Mouse (Mus musculus) heart, adult 8-10 months (tissue): ENCODE measurements around the gene Gm26920. TPM values are rescaled to one million over a fixed set of nuclear protein-coding genes. Genes with fewer than 3 reads are reported as not detected.
"Not testable (repeated sequence)": the region's sequence is repeated elsewhere in the genome, so short reads cannot be mapped to it uniquely, and the experiment has no call there.

Experiments
- DNase-seq: peaks from one replicate; pipeline ENCODE4 v3.0.0; 2022; ENCODE audit warnings: low spot score
- total RNA-seq, 4 experiments: library from RNA; stranded (reverse); gene quantifications; 2 replicates each; pipeline ENCODE4 v1.2.4; 2022

The Gm26920 gene
- under 1 TPM in 1 of 4 experiments, not detected in 3; 0.28 TPM for total RNA-seq

DNA sequence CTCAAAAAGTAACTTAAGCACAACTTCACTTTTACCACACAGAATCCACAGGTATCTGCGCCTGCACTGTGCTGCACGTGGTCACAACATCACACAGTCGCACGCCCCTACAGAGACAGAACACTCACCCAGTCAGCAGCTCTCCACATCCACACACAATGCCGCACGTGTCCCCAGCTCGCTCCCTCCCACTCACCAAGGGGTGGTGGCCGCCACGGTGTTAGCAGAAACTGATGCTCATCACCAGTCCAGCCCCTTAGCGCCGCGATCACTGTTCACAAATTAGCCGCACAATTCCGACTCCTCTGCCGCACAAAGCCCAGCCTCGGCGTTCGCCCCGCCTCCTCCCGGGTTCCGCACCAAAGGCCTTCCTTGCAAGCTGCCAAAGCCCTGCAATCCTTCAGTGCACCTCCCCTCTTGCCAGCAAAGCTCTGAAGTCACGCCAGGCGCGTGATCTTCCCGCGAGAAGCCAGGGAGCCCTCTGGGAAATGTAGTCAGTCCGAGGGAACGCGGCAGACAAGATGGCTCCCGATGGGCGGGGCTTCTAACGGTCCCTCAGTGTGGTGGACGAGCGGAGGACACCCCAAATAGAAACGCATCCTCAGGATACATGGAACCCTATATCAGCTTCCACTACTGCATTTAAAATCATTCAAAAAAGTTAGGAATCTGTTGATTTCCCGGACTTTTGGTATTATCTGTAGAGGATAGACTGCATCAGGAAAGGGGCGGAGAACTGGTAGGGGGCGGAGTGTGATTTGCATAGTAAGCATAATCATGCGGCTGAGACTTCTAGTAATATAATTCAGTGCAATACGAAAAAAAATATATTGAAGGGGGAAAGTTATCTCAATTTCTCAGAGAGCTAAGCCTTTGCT is at the start of gene Gm26920, which contains the start of gene Zfp566:
TSS of gene Gm26920 (minus strand) at position 319 of the 878 bp plus-strand sequence.
TSS of gene Zfp566 (minus strand) at position 436 of the 878 bp plus-strand sequence.
- DNase-seq = peak; percentile 97

DNA sequence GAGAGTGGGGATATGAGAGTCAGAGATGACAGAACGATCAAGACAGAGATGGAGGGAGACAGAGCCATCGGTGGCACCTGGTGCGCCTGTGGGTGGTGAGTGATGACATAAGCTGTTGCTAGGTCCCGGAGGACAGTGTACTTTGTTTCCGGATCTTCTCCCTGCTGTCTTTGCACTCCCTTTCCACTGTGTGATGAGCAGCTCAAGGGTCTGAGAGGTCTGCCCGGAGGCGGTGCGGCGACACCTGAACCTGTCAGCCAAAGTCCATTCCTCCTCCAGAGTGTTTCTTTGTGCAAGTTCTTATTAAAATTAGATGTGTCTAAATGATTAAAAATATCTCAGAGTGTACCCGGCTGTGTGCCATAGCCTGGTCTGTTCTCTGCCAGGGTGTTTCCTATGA is 46.6 kb upstream of the Gm26920 start:
- no peak for DNase-seq

DNA sequence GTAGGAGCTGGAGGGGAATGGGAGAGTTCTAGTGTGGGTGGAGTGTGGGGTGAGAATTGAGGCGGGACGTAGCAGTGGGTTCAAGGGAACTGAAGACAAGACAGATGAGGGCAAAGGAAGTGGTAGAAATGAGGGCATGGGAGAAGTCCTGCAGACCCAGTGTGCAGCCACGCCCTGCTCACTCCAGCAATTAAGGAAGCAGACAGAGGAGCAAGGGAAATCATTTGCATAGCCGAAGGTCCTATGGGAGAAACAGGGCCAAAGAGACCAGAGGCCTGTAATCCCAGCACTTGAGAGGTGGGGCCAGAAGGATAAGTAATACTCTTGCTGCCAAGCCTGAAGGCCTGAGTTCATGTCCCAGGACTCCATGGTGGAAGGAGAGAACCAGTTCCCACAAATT is 42.2 kb upstream of the Gm26920 start:
- DNase-seq = no peak

DNA sequence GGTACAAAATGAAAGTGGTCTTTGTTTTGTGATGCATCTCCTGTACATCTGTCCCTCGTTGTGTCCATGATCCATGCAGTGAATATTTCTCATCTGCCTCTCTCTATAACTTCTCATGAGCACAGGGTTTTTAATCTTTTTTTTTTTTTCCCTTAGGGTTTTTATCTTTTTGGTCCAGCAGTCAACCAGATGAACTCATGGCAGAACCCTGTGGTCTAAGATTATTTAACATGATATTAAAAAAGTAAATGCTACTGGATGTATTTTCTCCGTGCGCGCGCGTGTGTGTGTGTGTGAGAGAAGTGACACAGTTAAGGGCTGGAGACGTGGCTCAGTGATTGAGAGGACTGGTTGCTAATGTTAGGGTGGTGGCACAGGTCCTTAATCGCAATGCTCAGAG is 39.7 kb upstream of the Gm26920 start:
- no peak for DNase-seq

DNA sequence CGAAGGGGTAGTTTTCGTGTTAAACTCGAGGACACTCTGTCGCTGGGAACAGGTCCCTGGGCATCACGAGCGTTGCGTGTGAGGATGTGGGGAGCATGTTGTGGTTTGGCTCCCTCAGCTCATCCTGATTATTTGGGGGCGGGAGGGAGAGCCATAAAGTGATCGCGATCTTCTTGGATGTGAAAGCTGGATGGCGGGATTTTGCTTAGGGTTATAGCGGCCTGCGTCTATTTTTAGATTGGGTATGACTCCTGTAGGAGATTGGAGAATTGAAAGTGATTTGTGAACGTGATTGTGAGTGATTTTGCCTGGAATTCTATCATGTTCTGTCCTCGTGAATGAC is 31.9 kb upstream of the Gm26920 start:
- no peak for DNase-seq

DNA sequence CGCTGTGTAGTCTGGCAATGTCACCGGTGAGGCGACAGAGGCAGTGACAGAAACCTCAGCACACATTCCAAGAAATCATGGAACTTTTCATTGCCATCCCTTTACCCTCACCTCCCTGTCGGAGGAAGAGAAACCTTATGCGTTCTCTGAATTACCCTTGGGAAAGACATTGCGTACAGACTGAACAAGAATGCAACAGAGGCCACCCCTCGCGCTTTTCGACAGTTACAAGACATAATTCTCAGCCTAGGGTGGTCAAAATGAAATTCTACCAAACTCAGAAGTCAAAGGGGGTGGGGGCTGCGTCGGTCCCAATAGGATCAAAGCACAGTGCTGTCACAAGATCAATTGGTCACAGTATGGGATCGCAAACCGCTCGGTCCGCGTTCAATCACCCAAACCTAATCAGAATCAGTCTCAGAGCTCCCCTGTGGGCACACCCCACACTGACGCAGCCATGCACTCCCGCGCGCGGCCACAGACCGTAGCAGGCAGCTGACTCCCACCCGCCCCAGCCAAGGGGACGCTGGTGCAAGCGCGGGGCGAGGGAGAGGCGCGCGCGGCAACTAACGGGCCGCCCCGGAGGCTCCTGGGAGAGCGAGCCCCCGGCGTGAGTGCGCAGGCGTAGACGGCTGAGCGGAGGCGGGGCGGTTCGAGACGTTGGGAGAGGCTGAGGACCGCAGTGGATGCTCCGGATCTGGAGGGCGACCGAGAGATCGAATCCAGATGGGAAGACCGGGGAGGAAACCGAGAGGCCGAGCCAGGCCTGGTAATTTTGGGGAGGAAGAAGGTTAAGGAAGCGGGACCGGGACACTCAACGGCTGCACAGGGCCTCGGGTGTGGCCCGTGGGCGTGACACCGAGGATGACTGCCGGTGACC is 31.3 kb upstream of the Gm26920 start, which contains the start of gene Zfp382:
TSS of gene Zfp382 (plus strand) at position 635 of the 880 bp plus-strand sequence.
- DNase-seq = peak; percentile 89

DNA sequence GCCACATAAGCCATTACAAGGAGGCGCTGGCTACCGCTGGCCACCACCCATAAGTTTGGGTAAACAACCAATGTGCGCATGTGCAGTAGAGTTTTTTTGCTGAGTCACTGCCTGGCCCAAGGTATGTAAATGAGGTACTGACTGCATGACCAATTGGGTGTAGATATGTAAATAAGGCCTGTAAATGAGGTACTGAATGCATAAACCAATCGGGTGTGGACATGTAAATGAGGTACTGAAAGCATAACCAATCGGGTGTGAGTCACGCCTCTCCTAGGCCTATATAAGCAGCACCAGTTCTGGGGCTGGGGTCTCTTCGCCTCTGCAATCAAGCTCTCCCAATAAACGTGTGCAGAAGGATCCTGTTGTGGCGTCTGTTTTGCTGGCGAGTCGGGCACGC is 27.7 kb upstream of the Gm26920 start:
- not testable (repeated sequence) for DNase-seq

DNA sequence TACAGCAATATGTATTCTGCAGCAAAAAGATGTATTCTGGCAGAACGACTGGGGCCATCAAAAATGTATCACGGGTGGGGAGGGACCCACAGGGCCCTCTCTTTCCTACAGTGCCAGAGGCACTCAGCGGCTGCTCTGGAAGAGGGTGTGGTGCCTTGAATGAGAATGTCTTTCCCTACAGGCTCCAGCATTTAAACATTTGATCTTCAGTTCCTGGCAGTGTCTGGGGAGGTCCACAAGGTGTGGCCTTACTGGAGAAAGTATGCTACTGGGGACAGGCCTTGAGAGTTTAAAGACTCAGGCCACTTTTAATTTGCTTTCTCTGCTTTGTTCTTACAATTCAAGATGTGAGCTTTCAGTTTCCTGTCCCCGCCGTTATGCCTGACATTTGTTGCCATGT is 25.9 kb upstream of the Gm26920 start:
- DNase-seq = no peak

DNA sequence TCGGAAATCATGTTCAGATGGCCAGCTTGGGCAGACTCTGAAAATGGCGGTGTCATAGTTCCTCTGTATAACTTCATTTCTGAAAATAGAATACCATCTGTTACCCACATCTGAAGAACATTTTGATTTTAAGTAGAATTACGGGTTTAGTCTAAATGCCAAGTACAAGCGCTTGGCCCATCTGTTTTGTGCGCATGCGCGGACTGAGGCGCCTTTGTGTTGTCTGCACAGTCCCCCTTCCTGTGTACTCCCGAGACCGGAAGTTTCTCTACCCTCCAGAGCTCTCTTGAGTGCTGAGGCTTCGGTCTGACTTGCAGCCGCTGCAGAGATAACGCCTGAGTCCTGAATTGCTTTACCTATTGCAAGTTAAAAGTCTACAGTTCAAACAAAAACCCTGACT is 9.1 kb upstream of the Gm26920 start:
- DNase-seq = no peak

DNA sequence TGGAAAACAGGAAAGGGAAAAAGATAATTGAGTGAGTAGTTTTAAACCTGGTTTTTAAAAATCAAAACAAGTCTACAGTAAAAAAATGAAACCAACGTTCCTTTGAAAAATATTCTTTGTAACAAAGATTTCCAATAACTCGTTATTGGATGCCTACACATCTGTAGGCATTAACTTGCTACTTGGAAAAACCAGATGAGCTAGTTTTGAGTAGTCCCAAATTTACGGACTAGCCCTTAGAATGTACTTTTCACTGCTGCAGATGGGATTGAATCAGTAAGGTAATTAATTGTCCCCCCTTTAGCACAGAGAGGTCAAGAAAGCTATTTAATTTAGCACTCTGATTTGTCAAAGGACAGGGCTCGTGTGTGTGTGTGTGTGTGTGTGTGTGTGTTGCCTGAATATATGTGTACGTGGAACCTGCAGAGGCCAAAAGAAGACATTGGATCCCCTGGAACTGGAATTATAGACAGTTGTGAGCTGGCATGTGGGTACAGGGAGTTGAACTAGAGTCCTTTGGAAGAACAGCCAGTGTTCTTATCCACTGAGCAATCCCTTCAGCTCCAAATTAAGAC is 5.4 kb upstream of the Gm26920 start:
- DNase-seq = no peak

DNA sequence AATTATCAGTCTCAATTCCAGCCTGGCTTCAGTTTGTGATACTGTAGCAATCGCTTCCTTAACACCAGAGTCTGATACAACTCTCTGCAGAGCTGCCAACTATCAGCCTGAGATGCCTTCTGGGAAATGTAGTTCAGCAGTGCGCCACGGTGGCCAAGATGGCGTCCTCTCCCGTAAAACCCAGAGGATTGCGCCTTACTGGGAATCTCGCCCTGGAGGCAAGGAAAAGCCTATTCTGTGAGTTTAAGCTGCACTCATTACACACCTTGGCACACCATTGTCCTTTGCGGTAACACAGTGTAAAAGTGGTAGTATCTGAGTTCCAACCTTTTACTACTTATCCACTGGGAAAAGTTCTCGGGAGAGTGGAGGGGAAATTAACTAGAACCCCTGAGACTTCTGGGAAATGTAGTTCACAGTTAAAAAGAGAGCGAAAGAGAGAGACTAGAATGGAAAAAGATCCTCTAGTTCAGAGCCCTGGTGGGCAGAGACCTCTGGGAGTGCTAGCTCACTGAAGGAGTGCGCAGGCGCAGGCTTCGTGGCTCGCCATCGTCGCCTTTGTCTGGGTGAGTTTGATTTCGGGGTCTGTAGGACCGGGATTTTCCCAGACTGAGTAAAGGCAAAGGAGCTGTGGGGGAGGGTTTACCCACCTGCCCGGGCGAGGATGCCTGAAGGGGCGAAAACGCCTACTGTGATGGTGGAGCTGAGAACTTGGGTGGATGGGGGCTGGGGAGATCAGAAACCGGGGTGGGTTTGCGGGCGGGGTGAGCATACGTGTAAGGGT is 4.6 kb upstream of the Gm26920 start, which contains the start of gene Zfp260:
TSS of gene Zfp260 (plus strand) at position 132 of the 784 bp plus-strand sequence.
- peak; percentile 95 for DNase-seq

DNA sequence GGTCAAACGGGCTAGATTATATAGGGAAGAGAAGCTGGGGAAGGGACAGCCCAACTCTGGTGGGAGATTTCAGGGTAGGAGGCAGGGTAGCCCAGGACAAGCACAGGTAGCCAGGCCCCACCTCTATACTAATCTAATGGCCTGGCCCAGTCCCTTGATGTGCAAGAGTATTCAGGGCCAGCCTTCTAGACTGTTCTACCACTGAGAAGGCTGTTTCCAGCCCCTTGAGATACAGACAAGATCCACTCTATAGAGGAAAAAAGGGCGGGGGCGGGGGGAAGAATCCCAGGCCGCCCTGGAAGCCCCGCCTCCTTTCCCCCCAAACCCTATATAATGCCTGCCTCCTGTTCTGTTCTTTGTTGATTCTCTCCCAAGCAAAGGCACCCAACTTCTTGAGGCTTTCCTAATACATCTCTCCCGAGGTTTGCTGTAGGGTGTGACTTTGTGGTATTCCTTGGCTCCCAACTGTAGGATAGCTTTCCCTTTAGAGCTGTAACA is 3.8 kb upstream of the Gm26920 start:
- no peak for DNase-seq

DNA sequence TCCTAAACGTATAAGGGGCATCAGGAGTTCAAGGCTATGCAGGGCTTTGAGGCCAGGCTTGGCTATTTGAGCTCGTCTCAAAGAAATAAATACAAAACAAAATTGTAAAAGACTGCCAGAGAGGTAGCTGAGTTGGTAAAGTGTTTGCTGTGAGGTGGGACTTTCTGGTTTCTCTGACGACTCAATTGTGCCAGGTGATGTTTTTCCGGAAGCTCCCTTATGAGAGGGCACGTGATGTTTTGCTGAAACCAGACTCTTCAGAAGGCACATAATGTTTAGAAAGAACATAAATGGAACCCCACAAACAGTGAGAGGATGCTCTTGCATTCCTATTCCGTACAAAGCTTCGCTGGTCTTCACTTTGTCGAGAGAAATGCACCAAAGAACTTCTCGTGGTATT is 2.5 kb upstream of the Gm26920 start:
- no peak for DNase-seq

DNA sequence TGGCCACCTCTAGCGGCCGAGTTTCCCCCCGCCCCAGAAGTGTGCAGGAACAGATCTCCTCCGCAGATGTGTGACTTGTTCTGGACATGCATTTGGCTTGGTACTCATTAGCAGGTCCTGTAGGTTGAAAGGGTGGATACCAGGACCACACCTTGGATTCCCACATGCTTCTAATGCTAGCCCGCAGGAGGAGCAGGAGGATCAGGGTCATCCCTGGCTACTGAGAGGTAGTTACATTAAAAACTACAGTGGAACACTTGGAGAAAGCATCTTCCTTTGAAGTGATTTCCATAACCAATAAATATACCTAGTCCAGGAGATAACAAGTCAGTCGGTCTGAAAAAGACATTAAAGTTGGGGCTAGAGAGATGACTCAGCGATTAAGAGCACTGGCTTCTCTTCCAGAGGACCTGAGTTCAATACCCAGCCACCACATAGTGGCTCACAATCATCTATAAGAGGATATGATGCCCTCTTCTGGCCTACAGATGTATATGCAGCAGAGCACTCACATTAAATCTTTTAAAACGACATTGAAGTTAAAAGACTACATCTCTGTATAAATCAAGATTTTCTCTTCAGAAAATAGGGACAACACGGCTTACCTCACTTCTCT is 868 bp upstream of the Gm26920 start:
- no peak for DNase-seq

DNA sequence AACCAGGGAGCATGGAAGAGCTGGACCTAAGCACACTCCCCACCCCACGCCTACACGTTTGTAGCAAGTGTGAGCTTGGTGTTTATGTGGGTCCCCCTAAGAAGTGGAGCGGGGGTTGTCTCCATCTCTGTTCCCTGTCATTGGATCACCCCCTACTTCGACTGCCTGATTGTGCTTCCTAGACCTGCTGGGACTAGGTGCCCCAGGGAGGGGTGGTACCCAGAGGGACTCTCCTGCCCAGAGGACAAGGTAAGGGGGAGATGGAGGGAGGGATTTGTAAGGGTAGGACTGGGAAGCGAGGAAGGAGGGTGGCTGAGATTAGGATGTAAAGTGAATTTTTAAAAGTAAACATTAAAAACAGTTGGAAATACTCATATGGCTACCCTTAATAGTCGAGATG is 805 bp downstream of the Gm26920 start:
- no peak for DNase-seq

DNA sequence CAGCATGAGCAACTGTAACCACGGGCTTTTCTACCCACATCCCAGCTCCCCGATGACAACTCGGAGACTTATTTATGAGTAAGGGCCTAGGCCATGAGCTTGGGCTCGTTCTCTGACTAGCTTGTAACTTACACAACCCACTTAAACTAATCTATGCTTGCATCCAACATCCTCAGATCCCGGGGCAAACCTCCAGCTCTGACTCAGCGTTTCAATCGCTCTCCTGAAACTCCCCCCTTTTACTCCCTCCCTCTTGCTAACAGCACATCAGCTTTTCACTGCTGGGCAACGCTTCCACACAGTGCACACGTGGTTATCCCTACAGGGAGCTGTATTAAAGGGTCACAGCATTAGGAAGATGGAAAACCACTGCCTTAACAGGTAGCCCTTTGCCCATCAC is 3.7 kb downstream of the Gm26920 start:
- DNase-seq = no peak

DNA sequence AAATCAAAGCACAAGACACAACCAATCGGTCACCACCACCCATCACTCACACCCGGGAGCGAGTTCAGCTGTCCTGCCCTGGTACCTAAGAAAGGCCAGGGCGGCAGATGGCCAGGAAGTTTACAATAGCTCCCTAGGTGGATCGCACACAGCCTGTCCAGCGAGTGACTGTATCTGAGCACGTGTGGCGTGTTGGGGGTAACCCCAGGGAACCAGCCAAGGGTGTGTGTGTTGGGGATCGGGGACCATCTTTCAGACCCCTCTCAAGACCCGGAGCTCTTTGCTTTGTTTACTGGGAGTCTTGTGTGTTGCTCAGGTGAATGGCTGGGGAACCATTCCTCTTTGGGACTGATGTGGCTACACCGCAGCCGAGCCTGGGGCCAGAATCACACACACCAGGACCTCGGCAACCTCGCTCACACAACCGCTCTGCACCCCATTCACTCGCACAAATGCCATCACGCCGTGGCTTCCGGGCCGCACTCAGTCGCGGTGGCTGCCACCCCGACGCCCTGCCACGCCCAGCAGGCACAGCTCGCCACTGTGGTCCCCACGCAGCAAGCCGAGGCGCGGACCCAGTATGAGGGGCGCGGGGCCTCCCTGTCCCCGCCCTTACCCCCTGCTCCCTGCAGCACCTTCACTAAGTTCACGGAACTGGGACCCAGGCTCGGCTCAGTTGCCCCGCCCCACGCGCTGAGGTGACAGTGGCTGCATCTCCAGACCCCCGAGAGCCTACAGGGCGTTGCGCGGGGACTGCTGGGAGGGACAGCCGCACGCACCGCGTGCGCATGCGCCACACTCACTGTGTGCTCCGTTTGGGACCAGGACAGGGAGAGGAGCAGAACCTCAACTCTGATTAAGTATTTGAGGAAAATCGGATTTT is 17.8 kb downstream of the Gm26920 start, which contains the start of gene Zfp82:
TSS of gene Zfp82 (minus strand) at position 755 of the 883 bp plus-strand sequence.
- peak; percentile 82 for DNase-seq

DNA sequence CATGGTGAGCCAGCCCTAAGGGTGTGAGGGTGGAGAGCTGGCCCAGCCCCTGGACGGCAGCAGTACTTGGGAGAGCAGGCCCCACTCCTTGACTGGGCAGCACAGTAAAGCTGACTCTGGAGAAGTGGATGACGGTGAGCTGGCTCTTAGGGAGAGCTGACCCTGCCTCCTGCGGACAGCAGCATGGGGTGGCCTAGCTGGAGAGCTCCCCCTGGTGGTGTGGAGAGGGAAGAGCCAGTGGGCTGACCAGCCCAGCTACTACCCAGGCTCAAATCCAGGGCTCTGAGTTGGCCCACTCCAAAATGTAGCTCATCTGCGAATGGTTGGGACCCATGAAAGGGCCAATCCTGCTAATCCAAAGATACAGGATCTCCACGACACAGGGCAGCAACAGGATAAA is 25.6 kb downstream of the Gm26920 start:
- no peak for DNase-seq

DNA sequence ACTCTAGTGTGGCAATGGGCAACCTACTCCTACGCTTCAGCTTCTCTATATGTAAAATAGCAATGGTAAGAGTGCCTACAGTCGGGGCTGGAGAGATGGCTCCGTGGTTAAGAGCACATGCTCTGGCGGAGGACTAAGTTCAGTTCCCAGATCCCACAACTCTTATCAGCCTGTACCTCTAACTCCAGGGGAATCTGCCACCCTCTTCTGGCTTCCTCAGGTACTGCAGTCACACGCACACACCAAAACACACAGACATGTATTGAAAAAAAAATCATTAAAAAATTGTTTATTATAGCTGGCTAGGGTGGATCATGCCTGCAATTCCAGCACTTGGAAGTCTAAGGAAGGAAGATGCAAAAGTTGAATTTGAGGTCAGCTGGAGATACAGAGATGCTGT is 27.7 kb downstream of the Gm26920 start:
- DNase-seq = no peak
